Mouse (Mus musculus): ENCODE results near the gene Nipsnap3a. TPM values are rescaled to one million over a fixed set of nuclear protein-coding genes. Genes with fewer than 3 reads are reported as not detected.

Gene Nipsnap3a
- total RNA-seq, 2 experiments from 2014 or later, result not detected

DNA sequence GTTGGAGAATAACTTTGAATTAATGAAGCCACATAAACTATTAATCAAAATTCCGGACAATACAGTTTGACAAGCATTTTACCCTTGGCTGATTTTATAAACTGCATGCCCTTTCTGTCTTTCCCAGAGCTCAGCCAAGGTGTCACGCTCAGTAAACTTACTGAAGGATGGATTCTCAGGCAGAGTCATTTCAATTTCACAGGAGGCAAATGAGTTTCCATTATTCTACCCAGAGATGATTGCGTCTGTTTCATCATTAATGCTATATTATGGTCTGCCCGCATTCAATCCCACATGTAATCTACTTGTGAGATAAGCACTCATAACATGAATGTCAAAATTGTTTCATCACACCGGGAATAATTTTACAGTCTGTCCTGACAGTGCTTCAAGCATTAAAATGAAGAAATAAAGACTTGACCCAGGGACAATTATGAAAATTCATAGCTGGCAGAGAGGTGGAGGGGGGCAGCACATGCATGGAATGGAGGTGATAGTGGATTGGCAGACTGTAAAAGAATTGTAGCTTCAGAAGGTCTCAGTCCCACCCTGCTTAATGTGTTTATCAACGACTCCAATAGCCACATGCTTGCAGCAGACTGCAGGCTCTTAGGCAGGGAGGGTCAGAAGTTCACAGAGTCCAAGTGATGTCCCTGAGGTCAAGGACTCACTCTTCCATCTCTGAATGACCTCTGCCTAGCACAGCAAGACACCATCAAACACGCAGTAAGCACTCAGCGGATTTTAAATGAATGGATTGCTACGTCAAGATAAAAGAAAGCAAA, 57.4 kb downstream of the Nipsnap3a start:
- DNase-seq (ENCODE audit: low spot score in 2 of 2), result no peak
- intact Hi-C loops (cut with DNase I), result no loop called here

Other genes with a start within 250 kb of the Nipsnap3a start
- not detected for gene Olfr275, start 174.7 kb upstream of the Nipsnap3a start, total RNA-seq (2021)
- not detected for gene Olfr273, start 130.0 kb upstream of the Nipsnap3a start, total RNA-seq (2021)
- not detected for gene Olfr272, start 70.1 kb upstream of the Nipsnap3a start, total RNA-seq (2021)
- not detected for gene Olfr270, start 24.7 kb upstream of the Nipsnap3a start, total RNA-seq (2021)
- gene Nipsnap3b, start 22.6 kb downstream of the Nipsnap3a start, total RNA-seq (2021), result 10 to 100 TPM; 12.1 to 14.1 TPM
- gene Abca1, start 170.6 kb downstream of the Nipsnap3a start, total RNA-seq (2021), result 10 to 100 TPM; 15.9 to 19.5 TPM

Data from left cerebral cortex, postnatal 36 days (tissue).